Mouse (Mus musculus) urinary bladder, postnatal 14 days (tissue): ENCODE results near the gene Gm44579.

ENCODE experiments used
- DNase-seq: peaks from one replicate; pipeline ENCODE4 v3.0.0; 2021; ENCODE audit warnings: low spot score

Gm44579 gene

DNA sequence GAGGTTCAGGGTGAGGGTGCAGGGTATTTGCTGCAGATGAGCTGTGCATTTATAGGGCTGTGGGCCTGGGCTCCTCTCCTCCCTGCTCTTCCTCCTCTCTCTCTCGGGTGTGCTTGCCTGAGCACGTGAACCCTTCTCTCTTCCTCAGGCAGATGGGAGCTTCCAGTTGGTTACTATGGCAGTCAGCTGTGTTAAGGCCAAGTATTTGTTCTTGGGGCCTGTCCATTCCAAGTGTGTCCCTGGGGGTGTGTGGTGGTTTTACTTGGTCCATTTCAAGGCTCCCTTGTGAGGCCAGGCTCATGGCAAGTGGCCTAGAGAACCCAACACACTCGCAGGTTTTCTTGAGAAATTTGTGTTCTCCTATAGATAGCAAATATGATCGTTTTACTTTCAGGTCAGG lies at the start of gene Gm44579, which contains the start of gene Olfr287:
Gene Gm44579, minus strand, starts transcription at position 101 of the 400 bp plus-strand sequence.
Gene Olfr287, minus strand, starts transcription at position 180 of the 400 bp plus-strand sequence.
- no peak for DNase-seq

DNA sequence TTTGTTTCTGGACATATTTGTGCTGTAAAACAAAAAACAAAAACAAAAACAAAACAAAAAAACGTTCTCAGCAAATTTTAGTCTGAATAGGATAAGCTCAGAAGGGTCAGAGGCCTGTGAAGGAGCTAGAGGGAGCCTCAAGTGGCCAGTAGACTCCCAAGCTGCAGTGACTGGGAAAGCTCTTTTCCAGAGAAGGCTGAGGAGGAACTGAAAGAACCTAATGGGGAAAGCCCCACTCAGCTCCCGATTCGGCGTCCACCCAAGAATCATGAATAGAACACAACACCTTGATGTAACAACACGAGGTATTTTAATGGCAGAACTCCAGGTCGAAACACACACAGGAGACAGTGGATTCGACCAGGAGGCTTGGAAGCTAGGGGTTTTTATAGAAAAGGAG lies 37.0 kb upstream of the Gm44579 start:
- no peak for DNase-seq

DNA sequence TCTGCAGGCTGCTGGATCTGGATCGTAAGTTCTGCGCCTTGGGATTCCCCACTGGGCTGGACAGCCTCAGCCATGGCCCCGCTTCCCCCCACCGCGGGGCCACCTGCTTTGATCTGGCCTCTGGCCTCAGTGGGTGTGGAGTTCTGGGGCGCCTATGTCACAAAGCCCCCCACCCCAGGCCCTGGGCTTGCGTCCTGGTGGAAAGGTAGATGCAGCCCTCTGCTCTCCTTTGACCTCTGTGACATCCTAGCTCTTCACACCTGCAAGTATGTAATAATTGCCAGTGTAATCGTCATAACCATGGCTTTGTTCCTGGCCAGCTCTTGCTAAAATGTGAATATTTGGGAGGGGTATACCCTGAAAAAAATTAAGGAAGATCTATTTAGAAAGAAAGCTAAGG lies 36.4 kb upstream of the Gm44579 start, which contains the start of gene H1fnt:
Gene H1fnt, minus strand, starts transcription at position 101 of the 400 bp plus-strand sequence.
- DNase-seq: no peak

DNA sequence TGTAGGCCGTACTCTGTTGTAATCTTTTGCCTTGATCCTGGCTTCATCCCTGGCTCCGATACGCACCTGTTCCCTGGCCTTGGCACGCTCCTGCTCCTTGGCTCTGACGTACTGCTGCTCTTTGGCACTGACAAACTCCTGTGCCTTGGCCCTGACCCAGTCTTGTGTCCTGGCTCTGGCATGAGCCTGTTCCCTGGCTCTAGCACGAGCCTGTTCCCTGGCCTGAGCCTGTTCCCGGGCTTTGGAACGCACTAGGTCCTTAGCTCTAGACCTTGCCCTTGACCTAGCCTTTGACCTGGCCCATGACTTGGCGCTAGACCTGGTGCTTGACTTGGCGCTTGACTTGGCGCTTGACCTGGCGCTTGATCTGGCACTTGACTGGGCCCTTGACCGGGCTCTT lies 35.5 kb upstream of the Gm44579 start:
- DNase-seq: no peak

DNA sequence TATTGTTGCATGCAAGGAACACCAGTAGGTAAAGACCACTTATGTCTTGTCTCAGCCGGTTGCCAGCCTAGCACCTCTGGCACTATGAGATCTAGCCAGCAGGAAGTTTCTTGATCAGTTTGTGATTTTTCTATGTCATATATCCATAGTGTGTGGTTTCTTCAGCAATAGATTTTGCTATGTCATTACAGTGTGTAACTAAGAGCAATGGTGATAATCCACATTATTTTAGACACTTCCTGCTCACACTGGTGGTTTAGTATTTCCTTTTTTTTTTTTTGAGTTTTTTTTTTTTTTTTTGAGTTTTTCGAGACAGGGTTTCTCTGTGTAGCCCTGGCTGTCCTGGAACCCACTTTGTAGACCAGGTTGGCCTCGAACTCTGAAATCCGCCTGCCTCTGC lies 14.7 kb upstream of the Gm44579 start:
- DNase-seq: no peak

DNA sequence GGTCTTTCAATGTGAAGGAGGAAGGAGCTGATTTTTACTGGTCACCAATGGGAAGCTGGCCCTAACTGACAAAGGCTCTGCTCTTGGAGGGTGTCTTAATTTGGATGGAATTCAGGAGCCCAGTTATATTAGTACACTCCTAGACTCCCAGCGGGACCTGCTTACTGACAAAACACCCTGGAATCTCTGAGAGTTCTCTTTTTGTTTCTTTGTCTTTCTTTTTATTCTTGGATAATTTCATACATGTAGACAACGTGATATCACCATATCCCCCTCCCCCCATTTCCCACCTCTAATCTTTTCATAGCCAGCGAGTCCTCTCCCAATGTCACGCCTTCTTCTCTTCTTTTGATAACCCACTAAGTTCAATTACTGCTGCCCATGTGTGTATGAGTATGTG lies 13.6 kb upstream of the Gm44579 start, which contains the start of gene Olfr286:
Gene Olfr286, minus strand, starts transcription at position 101 of the 400 bp plus-strand sequence.
- no peak for DNase-seq

DNA sequence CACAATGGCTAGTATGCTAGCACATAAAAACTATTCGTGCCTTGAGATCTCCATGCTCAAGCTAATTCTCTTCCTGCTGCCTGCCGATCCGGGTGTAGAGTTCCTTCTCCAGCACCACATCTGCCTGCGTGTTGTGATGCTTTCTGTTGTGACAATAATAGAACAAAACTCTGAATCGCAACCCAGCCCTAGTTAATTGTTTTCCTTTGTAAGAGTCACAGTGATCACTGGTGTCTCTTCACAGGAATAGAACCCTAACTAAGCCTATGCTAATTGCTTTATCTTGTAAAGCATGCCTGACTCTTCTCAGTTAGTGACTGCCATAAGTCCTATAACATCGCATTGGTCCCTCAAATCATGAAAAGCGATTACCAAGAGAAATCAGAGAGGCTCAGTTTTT lies 5.3 kb upstream of the Gm44579 start:
- DNase-seq: no peak

DNA sequence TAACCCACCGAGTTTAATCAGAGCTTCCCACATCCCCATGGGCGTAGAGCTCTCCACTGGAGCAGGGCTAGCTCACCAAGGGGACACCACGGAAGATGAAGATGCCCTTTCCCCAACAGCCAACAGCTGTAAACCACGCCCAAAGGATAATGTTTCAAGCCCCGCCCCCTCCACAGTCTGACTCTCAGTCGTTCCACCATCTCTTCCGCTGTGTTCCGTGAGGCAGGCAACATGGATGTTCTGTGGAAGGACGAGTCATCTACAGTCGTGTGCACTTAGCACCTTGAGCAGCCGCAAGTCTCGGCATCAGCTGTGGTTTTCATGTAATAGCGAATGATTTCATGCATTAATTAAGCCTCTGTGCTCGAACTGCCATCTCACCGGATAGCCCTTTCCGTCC lies 4.8 kb upstream of the Gm44579 start:
- DNase-seq: no peak

DNA sequence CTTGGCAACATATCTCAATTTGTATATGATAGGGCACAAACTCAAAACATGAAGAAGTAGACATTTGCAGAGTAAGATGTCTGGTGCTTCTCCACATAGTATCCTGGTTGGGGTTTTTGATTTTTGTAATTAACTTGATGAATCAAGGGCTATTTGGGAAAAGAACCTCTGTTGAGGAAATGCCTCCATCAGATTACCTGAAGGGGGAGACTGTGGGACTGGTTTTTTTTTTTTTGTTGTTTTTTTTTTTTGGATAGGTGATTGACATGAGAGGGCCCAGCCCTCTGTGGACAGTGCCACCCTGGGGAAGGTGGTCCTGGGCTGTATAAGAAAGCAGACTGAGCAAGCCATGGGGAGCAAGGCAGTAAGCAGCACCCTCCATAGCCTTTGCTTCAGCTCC lies 1.6 kb upstream of the Gm44579 start:
- DNase-seq: no peak

DNA sequence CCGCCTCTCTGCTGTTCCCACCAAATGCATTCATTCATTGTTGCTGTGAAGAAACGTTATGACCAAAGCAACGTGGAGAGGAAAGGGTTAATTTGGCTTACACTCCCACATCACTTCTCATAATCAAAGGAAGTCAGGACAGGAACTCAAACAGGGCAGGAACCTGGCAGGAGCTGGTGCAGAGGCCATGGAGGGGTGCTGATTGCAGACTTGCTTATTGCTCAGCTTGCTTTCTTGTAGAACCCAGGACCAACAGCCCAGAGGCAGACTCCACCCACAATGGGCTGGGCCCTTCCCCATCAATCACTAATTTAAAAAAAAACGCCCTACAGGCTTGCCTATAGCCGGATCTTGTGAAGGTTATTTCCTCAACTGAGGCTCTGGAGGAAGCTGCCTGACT lies 6.6 kb downstream of the Gm44579 start:
- no peak for DNase-seq

DNA sequence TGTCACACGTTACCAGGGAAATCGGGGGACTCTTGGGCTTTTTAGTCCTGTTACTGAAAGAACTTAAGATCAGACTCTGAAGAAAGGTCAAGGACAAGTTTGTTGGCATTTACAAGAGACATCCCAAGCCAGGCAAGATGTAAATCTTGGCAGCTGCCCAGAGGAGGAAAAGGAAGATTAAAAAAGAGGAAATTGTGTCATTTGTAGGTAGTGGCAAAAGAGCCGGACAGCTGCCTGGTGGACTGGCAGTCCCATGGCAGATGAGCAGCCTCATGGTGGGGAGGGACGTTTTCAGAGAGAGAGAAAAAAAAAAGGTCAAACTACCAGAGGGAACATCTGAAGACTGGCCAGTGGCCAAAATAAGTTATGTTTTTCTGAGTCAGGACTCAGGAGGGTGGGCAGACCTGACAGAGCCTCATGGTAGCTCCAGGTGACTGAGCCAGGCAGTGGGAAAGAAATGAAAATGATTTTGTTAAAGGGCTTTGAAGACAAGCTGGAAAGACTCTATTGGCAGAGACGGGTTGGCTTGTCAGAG lies 7.4 kb downstream of the Gm44579 start:
- no peak for DNase-seq

DNA sequence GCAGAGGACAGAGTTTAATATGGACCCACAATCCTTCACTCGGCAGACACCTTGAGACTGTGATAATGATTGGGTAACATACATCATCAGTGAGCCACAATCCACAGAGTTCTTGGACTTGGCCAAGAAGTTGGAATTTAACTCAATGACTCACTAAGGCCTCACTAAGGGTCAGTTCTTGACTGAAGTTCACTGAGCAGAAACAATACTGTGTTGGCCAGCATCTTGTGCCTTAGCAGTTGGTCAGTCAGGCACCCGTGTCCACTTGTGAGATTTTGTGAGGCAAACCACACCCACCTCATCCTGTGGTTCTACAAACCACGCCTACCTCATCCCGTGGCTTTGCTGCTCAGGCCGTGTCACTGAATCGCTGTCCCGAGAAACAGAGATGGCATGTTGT lies 11.1 kb downstream of the Gm44579 start:
- DNase-seq: no peak

DNA sequence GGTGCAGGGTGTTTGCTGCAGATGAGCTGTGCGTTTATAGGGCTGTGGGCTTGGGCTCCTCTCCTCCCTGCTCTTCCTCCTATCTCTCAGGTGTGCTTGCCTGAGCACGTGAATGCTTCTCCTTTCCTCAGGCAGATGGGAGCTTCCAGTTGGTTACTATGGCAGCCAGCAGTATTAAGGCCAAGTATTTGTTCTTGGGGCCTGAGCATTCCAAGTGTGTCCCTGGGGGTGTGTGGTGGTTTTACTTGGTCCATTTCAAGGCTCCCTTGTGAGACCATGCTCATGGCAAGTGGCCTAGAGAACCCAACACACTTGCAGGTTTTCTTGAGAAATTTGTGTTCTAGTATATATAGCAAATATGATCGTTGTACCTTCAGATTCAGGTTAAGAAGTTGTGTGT lies 25.3 kb downstream of the Gm44579 start, which contains the start of gene Olfr288:
Gene Olfr288, minus strand, starts transcription at position 101 of the 400 bp plus-strand sequence.
- DNase-seq: no peak

DNA sequence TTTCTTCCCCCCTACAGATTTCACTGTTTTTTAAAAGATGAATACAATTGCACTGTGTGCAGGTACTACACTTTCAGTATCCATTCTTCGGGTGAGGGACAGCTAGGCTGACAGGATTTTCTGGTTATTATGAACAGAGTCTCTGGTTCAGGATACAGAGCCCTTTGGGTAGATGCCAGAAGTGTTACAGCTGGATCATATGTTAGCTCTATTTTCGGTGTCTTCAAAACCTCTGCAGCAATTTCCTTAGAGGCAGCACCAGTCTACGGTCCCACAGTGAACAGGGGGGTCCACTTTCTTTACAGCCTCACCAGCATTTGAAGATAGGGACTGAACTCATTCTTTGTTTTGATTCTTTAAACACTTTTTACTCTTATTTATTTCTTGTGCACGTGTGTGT lies 36.3 kb downstream of the Gm44579 start:
- no peak for DNase-seq

DNA sequence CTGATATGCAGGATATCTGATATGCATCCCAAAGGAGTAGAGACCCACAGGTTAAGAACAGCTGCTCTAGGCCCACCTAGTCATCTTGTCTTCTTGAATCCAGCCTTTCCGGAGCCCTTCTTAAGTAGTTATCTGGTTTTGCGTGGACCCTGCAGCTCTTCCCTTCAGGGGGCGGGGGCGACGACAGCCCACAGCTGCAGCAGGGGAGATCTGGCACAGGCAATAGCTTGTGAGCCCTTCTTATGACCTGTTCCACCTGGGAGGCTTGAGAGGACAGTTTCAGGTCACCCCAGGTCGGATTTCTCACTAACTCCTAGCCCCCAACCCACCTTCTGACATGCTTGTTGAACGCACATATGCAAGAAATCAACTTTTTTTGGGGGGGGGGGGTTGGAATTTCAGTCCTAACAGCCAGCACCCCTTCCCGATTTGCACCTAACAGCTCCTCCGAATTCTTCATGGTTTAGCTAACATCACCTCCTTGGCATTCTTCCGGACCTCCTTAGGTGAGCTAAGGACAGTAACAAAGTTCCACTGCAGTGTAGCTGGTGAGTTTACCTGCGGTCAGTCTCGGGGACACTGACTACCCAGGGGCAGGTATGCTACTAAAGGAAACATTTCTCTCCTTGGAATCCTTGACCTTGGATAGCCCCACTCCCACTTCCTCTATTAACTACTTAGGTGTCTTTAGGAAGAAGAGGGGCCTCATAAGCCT lies 38.8 kb downstream of the Gm44579 start:
- no peak for DNase-seq

DNA sequence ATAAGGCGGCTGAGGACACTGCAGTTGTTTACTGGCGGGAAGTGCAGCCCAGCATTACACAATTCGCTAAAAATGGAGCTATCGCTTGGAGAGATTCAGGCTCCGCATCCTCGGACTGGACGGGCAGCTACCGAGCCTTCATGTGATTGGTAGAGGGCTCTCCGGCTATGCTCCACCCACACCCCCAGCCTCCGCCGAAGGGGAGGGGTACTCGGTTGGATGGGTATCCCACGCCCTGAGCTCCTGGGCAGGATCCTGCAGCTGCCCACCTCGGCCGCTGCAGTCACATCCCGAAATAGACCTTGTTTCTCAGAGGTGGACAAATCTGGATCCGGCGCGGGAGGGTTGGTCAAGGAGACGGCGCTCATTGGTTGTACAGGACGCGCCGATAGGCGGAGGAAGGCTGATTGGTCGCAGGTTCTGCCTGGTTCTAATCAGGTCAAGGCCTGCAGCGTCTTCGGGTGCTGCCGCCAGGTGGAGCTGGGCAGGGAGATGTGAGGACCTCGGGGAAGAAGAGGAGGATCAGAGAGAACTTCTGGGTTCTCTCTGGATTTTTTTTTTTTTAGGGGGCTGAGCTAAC lies 39.6 kb downstream of the Gm44579 start:
- DNase-seq: peak; percentile 96

DNA sequence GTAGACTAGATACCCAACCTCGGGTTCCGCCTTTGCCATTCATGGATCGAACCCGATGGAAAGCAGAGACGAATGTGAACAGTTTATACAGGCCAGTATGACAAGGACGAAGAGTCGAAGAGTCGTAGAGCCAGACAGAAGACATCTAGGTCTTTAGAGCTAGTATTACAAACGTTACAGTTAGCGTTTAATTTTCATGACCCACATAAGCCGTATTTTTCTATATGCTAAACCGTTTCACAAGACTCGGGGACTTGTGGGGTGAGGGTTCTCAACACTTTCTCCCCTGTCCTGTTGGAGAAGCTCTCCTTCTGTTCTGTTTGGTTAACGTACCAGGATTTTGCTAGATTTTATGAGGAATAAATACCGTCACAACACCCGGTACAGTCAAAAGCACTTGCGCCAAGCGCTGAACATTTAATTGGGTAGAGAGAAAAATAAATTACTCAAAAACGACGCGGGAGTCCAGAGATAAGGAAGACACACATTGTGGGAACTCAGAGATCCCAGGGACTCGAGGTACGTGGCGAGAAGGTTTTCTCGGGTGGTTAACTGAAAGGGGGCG lies 40.1 kb downstream of the Gm44579 start:
- DNase-seq: no peak

DNA sequence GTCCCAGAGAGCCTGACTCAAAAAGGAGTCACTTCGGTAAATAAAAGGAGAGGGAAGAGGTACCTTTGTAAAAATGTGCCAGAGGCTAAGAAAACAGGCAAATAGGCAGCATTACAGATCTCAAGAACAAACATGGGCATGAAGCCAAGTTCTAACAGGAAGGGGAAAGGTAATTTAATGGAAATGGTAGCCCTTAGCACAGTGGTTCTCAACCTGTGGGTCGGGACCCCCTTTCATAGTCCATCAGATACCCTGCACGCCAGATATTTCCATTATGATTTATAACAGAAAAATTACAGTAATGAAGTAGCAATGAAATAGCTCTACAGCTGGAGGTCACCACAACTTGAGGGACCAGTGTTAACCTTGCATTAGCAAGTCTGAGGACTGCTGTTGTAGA lies 43.5 kb downstream of the Gm44579 start:
- no peak for DNase-seq

DNA sequence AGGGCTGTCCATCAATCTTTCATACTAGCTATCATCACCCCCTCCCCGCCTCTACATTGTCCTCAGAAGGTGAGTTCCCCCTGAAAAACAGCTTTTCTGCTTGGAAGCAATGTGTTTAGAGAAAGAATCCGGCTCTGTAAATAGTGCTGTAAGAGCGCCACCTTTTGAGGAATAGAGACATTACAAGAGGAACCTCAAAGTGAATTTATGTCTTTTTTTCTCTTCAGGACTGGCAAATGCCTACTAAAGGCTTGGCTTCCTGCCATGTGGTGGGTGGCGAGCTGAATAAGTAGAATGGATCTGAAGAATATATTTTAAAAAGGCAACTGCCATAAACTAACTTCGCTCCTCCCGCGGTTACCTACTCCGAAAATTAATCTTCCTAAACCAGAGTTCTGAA lies 47.0 kb downstream of the Gm44579 start:
- no peak for DNase-seq

DNA sequence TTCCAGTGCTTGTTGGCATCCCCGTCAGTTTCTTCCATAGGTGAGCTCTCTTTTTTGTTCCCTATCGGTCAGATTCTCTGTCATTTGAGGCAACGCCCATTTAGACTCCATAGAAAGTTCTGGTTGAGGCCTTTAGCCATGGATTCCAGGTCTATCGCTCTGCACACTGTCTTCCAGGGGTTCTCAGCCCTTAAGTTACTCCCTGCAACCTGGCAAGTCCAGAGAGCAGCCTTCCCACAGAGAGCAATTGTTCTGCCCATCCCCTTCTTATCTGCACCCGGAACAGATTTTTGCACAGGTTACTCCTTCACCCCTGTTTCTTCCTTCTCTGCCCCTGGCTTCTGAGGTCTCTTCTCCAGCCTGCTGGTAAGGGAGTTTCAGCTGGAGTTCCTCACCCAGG lies 48.7 kb downstream of the Gm44579 start:
- no peak for DNase-seq

DNA sequence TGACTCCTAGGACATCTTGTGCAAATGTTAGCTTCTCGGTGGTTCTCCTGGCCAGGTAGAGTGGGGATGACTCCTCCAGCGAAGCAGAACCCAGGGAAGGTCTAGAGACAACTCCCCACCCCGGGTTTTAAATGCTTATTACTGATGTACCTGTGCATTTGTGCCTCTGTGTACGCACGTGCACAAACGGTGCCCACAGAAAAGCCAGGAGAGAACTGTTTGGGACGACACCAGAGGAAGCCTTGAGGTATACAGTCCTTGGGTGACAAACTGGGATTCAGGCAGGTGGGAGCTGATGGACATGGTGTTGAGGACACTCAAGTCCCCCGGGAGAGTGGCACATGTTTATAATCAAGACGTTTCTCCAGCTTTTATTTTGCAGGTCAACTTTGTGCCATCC lies 49.9 kb downstream of the Gm44579 start:
- no peak for DNase-seq

DNA sequence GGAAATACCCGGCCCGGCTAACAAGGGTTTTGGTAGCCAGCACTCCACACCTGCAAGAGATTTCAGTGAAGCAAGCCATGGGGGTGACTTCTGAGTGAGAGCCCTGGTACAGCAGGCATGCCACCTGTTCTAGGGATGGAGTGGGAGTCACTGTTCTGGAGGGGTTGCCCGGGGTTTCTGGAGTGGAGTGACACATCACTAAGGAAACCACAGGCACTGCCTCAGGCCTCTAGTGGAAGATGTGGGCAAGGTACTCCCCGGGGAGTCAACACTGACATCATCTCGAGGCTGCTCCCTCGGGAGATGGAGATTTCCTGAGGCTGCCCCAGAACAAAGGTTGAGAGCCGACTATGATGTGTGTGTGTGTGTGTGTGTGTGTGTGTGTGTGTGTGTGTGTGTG lies 50.4 kb downstream of the Gm44579 start:
- no peak for DNase-seq

DNA sequence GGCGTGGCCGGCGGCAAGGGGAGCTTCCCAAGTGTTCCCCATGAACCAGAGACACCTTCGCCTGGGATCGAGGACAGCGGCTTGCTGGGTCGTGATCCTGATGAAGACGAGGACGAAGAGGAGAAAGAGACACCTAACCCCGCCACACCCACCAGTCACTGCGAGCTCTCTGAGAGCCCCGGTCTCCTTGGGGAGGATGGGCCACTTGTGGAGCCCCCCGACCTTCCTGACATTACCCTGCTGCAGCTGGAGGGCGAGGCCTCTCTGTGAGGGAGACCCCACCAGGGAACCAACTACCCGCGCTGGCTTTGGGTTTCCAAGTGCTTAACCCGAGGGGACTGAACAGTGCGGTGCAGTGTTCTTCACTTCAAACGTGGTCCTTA lies 52.2 kb downstream of the Gm44579 start:
- DNase-seq: no peak
